Mouse (Mus musculus) embryonic facial prominence, embryonic 13.5 days (tissue): Measurements from ENCODE around the gene D930020B18Rik. TPM values are rescaled to one million over a fixed set of nuclear protein-coding genes. Genes with fewer than 3 reads are reported as not detected.
A peak's percentile ranks its signal among the peaks of the same experiment; 100 is the strongest.

Experiments
- ATAC-seq: fragments of 200-750 bp; cut with Nextera tagmentation; 2 replicates; pipeline ENCODE4 v1.8.0; 2017; ENCODE audit warnings: low read depth; ENCODE audit not compliant: insufficient number of reproducible peaks, insufficient read depth, low FRiP score, low TSS enrichment
- H3K27ac ChIP-seq: fragments of 300-500 bp; sonication (generic); 2 replicates; pipeline ENCODE4 v1.5.1; 2015; ENCODE audit warnings: moderate library complexity, mild to moderate bottlenecking, inconsistent platforms
- H3K27me3 ChIP-seq: fragments of 300-500 bp; sonication (generic); 2 replicates; pipeline ENCODE4 v1.6.1; 2015; ENCODE audit warnings: mild to moderate bottlenecking, inconsistent platforms
- H3K36me3 ChIP-seq: fragments of 300-500 bp; sonication (generic); 2 replicates; pipeline ENCODE4 v1.6.1; 2015; ENCODE audit warnings: mild to moderate bottlenecking, inconsistent platforms
- H3K4me1 ChIP-seq: fragments of 300-500 bp; sonication (generic); 2 replicates; pipeline ENCODE4 v1.6.1; 2015; ENCODE audit warnings: inconsistent platforms
- H3K4me2 ChIP-seq: fragments of 300-500 bp; sonication (generic); 2 replicates; pipeline ENCODE4 v1.6.1; 2015; ENCODE audit warnings: moderate library complexity, mild to moderate bottlenecking, inconsistent platforms
- H3K4me3 ChIP-seq: fragments of 300-500 bp; sonication (generic); 2 replicates; pipeline ENCODE4 v1.5.1; 2015; ENCODE audit warnings: mild to moderate bottlenecking, inconsistent platforms
- H3K9ac ChIP-seq: fragments of 300-500 bp; sonication (generic); 2 replicates; pipeline ENCODE4 v1.6.1; 2015; ENCODE audit warnings: mild to moderate bottlenecking, inconsistent platforms
- H3K9me3 ChIP-seq: fragments of 300-500 bp; sonication (generic); 2 replicates; pipeline ENCODE4 v1.6.1; 2016; ENCODE audit warnings: inconsistent platforms
- WGBS: fragments of 180-500 bp; shearing (Covaris S2); methylation state at CpG from one replicate; pipeline ENCODE4 v1.1.7; 2015; ENCODE audit warnings: mixed read lengths; 5-methylcytosine and 5-hydroxymethylcytosine counted together
- polyA plus RNA-seq: library from polyadenylated mRNA; unstranded; fragments of >200 nt; fragmentation: Nextera tagmentation; extraction: Ambion mirVana; gene quantifications from 2 replicates; pipeline ENCODE4 v1.2.1, GENCODE M21; 2015

D930020B18Rik gene
- polyA plus RNA-seq, 1 experiment from 2014 or later = 0.76 TPM

- H3K4me1 ChIP-seq = no peaks in the 10 kb centered on the region
- 0 out of 2 replicates have a peak, but pooled peaks have one; percentile 32 for ATAC-seq
- 89% methylated on average over 18 of the region's 18 CpGs for WGBS
- H3K27me3 ChIP-seq = no peaks in the 10 kb centered on the region
- H3K4me2 ChIP-seq = no peak overlapping the region
- no peak overlapping the region for H3K9ac ChIP-seq
- no peak overlapping the region for H3K27ac ChIP-seq
- no peak overlapping the region for H3K4me3 ChIP-seq
- peaks cover 8% of the 10 kb centered on the region; the same call in 1 of the 2 replicates for H3K9me3 ChIP-seq
- H3K36me3 ChIP-seq = no peaks in the 10 kb centered on the region
These were observed 77.7 kb downstream of the D930020B18Rik start for GRCm38 (mm10) chr10:121718896-121719585.

- no peak for ATAC-seq
- 94% methylated on average over 13 of the region's 13 CpGs for WGBS
- Histone ChIP-seq H3K4me1 (no peaks in the 10 kb centered on the region), H3K36me3 (no peaks in the 10 kb centered on the region), H3K4me2 (no peak overlapping the region), H3K4me3 (no peak overlapping the region), H3K9me3 (peaks cover 8% of the 10 kb centered on the region; the same call in 1 of the 2 replicates), H3K9ac (no peak overlapping the region), H3K27me3 (no peaks in the 10 kb centered on the region), H3K27ac (no peak overlapping the region)
These were observed 79.3 kb downstream of the D930020B18Rik start for GRCm38 (mm10) chr10:121720701-121721100.

- no peaks in the 10 kb centered on the region for H3K36me3 ChIP-seq
- no peaks in the 10 kb centered on the region for H3K4me1 ChIP-seq
- H3K9ac ChIP-seq = no peak overlapping the region
- ATAC-seq = no peak
- no peak overlapping the region for H3K4me2 ChIP-seq
- peaks cover 8% of the 10 kb centered on the region; the same call in 1 of the 2 replicates for H3K9me3 ChIP-seq
- no peak overlapping the region for H3K4me3 ChIP-seq
- H3K27me3 ChIP-seq = no peaks in the 10 kb centered on the region
- no peak overlapping the region for H3K27ac ChIP-seq
- WGBS = 73% methylated on average over 4 of the region's 4 CpGs
These were observed 85.1 kb downstream of the D930020B18Rik start for GRCm38 (mm10) chr10:121726505-121726904.

- H3K9me3 ChIP-seq = peaks cover 3% of the 10 kb centered on the region; the same call in 1 of the 2 replicates
These were observed 85.8 kb downstream of the D930020B18Rik start for GRCm38 (mm10) chr10:121727151-121727550.

GRCm38 (mm10) chr10:121728226-121728625 lies 86.8 kb downstream of the D930020B18Rik start:
- Histone ChIP-seq H3K4me1 (no peaks in the 10 kb centered on the region), H3K27me3 (no peaks in the 10 kb centered on the region), H3K4me2 (no peak overlapping the region), H3K4me3 (no peak overlapping the region), H3K27ac (no peak overlapping the region), H3K9ac (no peak overlapping the region), H3K9me3 (no peaks in the 10 kb centered on the region), H3K36me3 (no peaks in the 10 kb centered on the region)
- no peak for ATAC-seq
- 96% methylated on average over 4 of the region's 4 CpGs for WGBS

More at GRCm38 (mm10) chr10:121727151-121727550, 85.8 kb downstream of the D930020B18Rik start:
- 74% methylated on average over 4 of the region's 4 CpGs for WGBS
- no peaks in the 10 kb centered on the region for H3K36me3 ChIP-seq
- no peaks in the 10 kb centered on the region for H3K27me3 ChIP-seq
- ATAC-seq = 0 out of 2 replicates have a peak, but pooled peaks have one; percentile 20
- no peak overlapping the region for H3K4me3 ChIP-seq
- H3K4me1 ChIP-seq = no peaks in the 10 kb centered on the region
- H3K4me2 ChIP-seq = no peak overlapping the region
- H3K27ac ChIP-seq = no peak overlapping the region
- H3K9ac ChIP-seq = no peak overlapping the region

- Histone ChIP-seq H3K9ac (no peak overlapping the region), H3K9me3 (no peaks in the 10 kb centered on the region)
- no peak for ATAC-seq
These were observed 89.8 kb downstream of the D930020B18Rik start for GRCm38 (mm10) chr10:121731048-121731725.

GRCm38 (mm10) chr10:121732542-121732941 lies 91.2 kb downstream of the D930020B18Rik start:
- no peak overlapping the region for H3K9ac ChIP-seq
- H3K27ac ChIP-seq = no peak overlapping the region
- WGBS = 91% methylated on average over 9 of the region's 9 CpGs
- H3K4me1 ChIP-seq = no peaks in the 10 kb centered on the region
- no peaks in the 10 kb centered on the region for H3K36me3 ChIP-seq
- ATAC-seq = no peak
- no peaks in the 10 kb centered on the region for H3K9me3 ChIP-seq
- H3K27me3 ChIP-seq = no peaks in the 10 kb centered on the region
- H3K4me3 ChIP-seq = no peak overlapping the region
- no peak overlapping the region for H3K4me2 ChIP-seq

More at GRCm38 (mm10) chr10:121731048-121731725, 89.8 kb downstream of the D930020B18Rik start:
- H3K27me3 ChIP-seq = no peaks in the 10 kb centered on the region
- no peaks in the 10 kb centered on the region for H3K4me1 ChIP-seq
- no peak overlapping the region for H3K4me3 ChIP-seq
- no peaks in the 10 kb centered on the region for H3K36me3 ChIP-seq
- H3K4me2 ChIP-seq = no peak overlapping the region
- 84% methylated on average over 8 of the region's 8 CpGs for WGBS
- no peak overlapping the region for H3K27ac ChIP-seq

GRCm38 (mm10) chr10:121737256-121737655 lies 95.9 kb downstream of the D930020B18Rik start:
- ATAC-seq = no peak

GRCm38 (mm10) chr10:121739548-121740505 lies 98.4 kb downstream of the D930020B18Rik start, which contains the start of gene BC048403:
TSS of gene BC048403 (plus strand) at chr10:121739937.
- 0 out of 2 replicates have a peak, but pooled peaks cover 3% of the 10 kb centered on the region for H3K9me3 ChIP-seq
- peaks cover 9% of the 10 kb centered on the region; the same call in 1 of the 2 replicates for H3K4me1 ChIP-seq
- H3K36me3 ChIP-seq = 0 out of 2 replicates have a peak, but pooled peaks cover 2% of the 10 kb centered on the region
- H3K27ac ChIP-seq = 0 out of 2 replicates have a peak within 1 kb of the TSS, but pooled peaks have one; percentile 55
- no peaks in the 10 kb centered on the region for H3K27me3 ChIP-seq
- H3K4me3 ChIP-seq = peak within 1 kb of the TSS; percentile 83
- peak within 1 kb of the TSS; percentile 96 for H3K4me2 ChIP-seq
- under 1% methylated on average over 68 of the region's 68 CpGs for WGBS
- H3K9ac ChIP-seq = peak within 1 kb of the TSS; percentile 83
- peak; percentile 79 for ATAC-seq

More at GRCm38 (mm10) chr10:121737256-121737655, 95.9 kb downstream of the D930020B18Rik start:
- no peaks in the 10 kb centered on the region for H3K9me3 ChIP-seq
- no peaks in the 10 kb centered on the region for H3K27me3 ChIP-seq
- H3K4me1 ChIP-seq = peaks cover 9% of the 10 kb centered on the region; the same call in 1 of the 2 replicates
- no peak overlapping the region for H3K9ac ChIP-seq
- no peak overlapping the region for H3K4me2 ChIP-seq
- 84% methylated on average over 3 of the region's 3 CpGs for WGBS
- no peak overlapping the region for H3K27ac ChIP-seq
- no peaks in the 10 kb centered on the region for H3K36me3 ChIP-seq
- no peak overlapping the region for H3K4me3 ChIP-seq

GRCm38 (mm10) chr10:121742336-121742735 lies 100.9 kb downstream of the D930020B18Rik start:
- H3K9ac ChIP-seq = no peak overlapping the region
- no peak overlapping the region for H3K4me2 ChIP-seq
- H3K27me3 ChIP-seq = no peaks in the 10 kb centered on the region
- WGBS = 41% methylated on average over 4 of the region's 4 CpGs
- peaks cover 27% of the 10 kb centered on the region for H3K36me3 ChIP-seq
- H3K4me3 ChIP-seq = no peak overlapping the region
- H3K4me1 ChIP-seq = peaks cover 9% of the 10 kb centered on the region; the same call in 1 of the 2 replicates
- ATAC-seq = no peak
- no peak overlapping the region for H3K27ac ChIP-seq
- H3K9me3 ChIP-seq = 0 out of 2 replicates have a peak, but pooled peaks cover 4% of the 10 kb centered on the region
